Mouse (Mus musculus) ES-Bruce4 (cell line): ENCODE measurements at regions not wholly inside any gene's neighbourhood (a gene's known extent, or its start where the extent isn't known, plus 50 kb on each side); places are given as distances from the start of the nearest gene placed in this dataset.

ENCODE experiments used
- H3K27ac ChIP-seq: 2 replicates; pipeline ENCODE4 v1.5.1; 2012; ENCODE audit warnings: low read length, inconsistent platforms; ENCODE audit not compliant: insufficient read depth
- H3K27me3 ChIP-seq: 2 replicates; pipeline ENCODE4 v1.6.1; 2012; ENCODE audit warnings: mild to moderate bottlenecking, low read length, inconsistent platforms; ENCODE audit not compliant: control insufficient read depth, poor library complexity, insufficient read depth, severe bottlenecking
- H3K36me3 ChIP-seq: 2 replicates; pipeline ENCODE4 v1.6.1; 2012; ENCODE audit warnings: inconsistent platforms, mild to moderate bottlenecking, low read length, moderate library complexity; ENCODE audit not compliant: control insufficient read depth, poor library complexity, insufficient read depth, severe bottlenecking
- H3K4me1 ChIP-seq: one replicate; pipeline ENCODE4 v1.8.1; 2011; ENCODE audit warnings: low read length; ENCODE audit not compliant: control insufficient read depth, insufficient read depth
- H3K4me3 ChIP-seq: 2 replicates; pipeline ENCODE4 v1.5.1; 2011; ENCODE audit warnings: low read depth, mild to moderate bottlenecking, low read length
- H3K9ac ChIP-seq: 2 replicates; pipeline ENCODE4 v1.6.1; 2012; ENCODE audit warnings: low read depth, mild to moderate bottlenecking, inconsistent platforms; ENCODE audit not compliant: poor library complexity, severe bottlenecking
- H3K9me3 ChIP-seq: replicated peaks from 2 replicates; pipeline ENCODE4 v1.6.1; 2012; ENCODE audit warnings: mild to moderate bottlenecking, low read length, inconsistent platforms; ENCODE audit not compliant: control insufficient read depth, poor library complexity, insufficient read depth, severe bottlenecking
- CTCF ChIP-seq: IDR thresholded peaks from one replicate; pipeline ENCODE4 v1.8.1; 2011; ENCODE audit warnings: low read depth, low read length
- EP300 ChIP-seq: IDR thresholded peaks from 2 replicates; pipeline ENCODE4 v1.6.1; 2011; ENCODE audit warnings: low read depth, low read length; ENCODE audit not compliant: insufficient read depth
- POLR2A ChIP-seq: IDR thresholded peaks from one replicate; pipeline ENCODE4 v1.8.1; 2011; ENCODE audit warnings: low read length; ENCODE audit not compliant: insufficient read depth

GRCm38 (mm10) chr9:52422622-52423021, 254.2 kb upstream of the Zc3h12c start:
- TF ChIP-seq CTCF (no peak), POLR2A (no peak), EP300 (no peak)
- no peaks in the 10 kb centered on the region for H3K9me3 ChIP-seq
- H3K4me1 ChIP-seq = no peaks in the 10 kb centered on the region
- H3K9ac ChIP-seq = no peak overlapping the region
- H3K27me3 ChIP-seq = no peaks in the 10 kb centered on the region
- no peak overlapping the region for H3K27ac ChIP-seq
- no peaks in the 10 kb centered on the region for H3K36me3 ChIP-seq
- H3K4me3 ChIP-seq = no peak overlapping the region

- H3K36me3 ChIP-seq = no peaks in the 10 kb centered on the region
- H3K4me1 ChIP-seq = no peaks in the 10 kb centered on the region
- no peak overlapping the region for H3K27ac ChIP-seq
- H3K4me3 ChIP-seq = no peak overlapping the region
- no peaks in the 10 kb centered on the region for H3K27me3 ChIP-seq
- no peaks in the 10 kb centered on the region for H3K9me3 ChIP-seq
- no peak overlapping the region for H3K9ac ChIP-seq
- TF ChIP-seq POLR2A = no peak
These were observed 247.3 kb upstream of the Zc3h12c start for GRCm38 (mm10) chr9:52415706-52416105.

GRCm38 (mm10) chr9:52407841-52408240, 239.5 kb upstream of the Zc3h12c start:
- Histone ChIP-seq H3K27ac (no peak overlapping the region), H3K36me3 (no peaks in the 10 kb centered on the region), H3K9ac (no peak overlapping the region), H3K27me3 (no peaks in the 10 kb centered on the region), H3K9me3 (no peaks in the 10 kb centered on the region), H3K4me3 (no peak overlapping the region), H3K4me1 (no peaks in the 10 kb centered on the region)
- TF ChIP-seq CTCF = no peak
- no peak for TF ChIP-seq POLR2A
- no peak for TF ChIP-seq EP300

GRCm38 (mm10) chr9:52402496-52402895, 234.1 kb upstream of the Zc3h12c start:
- Histone ChIP-seq H3K9ac (no peak overlapping the region), H3K9me3 (no peaks in the 10 kb centered on the region), H3K4me3 (no peak overlapping the region)

GRCm38 (mm10) chr9:52379031-52379430, 210.7 kb upstream of the Zc3h12c start:
- TF ChIP-seq CTCF = no peak
- TF ChIP-seq POLR2A = no peak
- TF ChIP-seq EP300 = no peak
- Histone ChIP-seq H3K4me1 (no peaks in the 10 kb centered on the region), H3K9ac (no peak overlapping the region)

More at GRCm38 (mm10) chr9:52402496-52402895, 234.1 kb upstream of the Zc3h12c start:
- no peaks in the 10 kb centered on the region for H3K4me1 ChIP-seq
- no peak overlapping the region for H3K27ac ChIP-seq
- H3K36me3 ChIP-seq = no peaks in the 10 kb centered on the region
- no peaks in the 10 kb centered on the region for H3K27me3 ChIP-seq
- TF ChIP-seq POLR2A (no peak), EP300 (no peak), CTCF (no peak)

GRCm38 (mm10) chr9:52377761-52378160, 209.4 kb upstream of the Zc3h12c start:
- H3K9ac ChIP-seq = no peak overlapping the region
- no peaks in the 10 kb centered on the region for H3K36me3 ChIP-seq
- H3K4me3 ChIP-seq = no peak overlapping the region
- H3K27ac ChIP-seq = no peak overlapping the region
- no peaks in the 10 kb centered on the region for H3K9me3 ChIP-seq
- no peak for TF ChIP-seq CTCF
- TF ChIP-seq EP300 = no peak
- no peak for TF ChIP-seq POLR2A
- no peaks in the 10 kb centered on the region for H3K4me1 ChIP-seq
- no peaks in the 10 kb centered on the region for H3K27me3 ChIP-seq

More at GRCm38 (mm10) chr9:52379031-52379430, 210.7 kb upstream of the Zc3h12c start:
- Histone ChIP-seq H3K27me3 (no peaks in the 10 kb centered on the region), H3K27ac (no peak overlapping the region), H3K9me3 (no peaks in the 10 kb centered on the region), H3K4me3 (no peak overlapping the region), H3K36me3 (no peaks in the 10 kb centered on the region)
